Mouse (Mus musculus): ENCODE measurements at regions not wholly inside any gene's neighbourhood (a gene's known extent, or its start where the extent isn't known, plus 50 kb on each side); places are given as distances from the start of the nearest gene placed in this dataset.
"Not testable (repeated sequence)": the region's sequence is repeated elsewhere in the genome, so short reads cannot be mapped to it uniquely, and the experiment has no call there.

- DNase-seq = no peak
Measured at GRCm38 (mm10) chr8:39833251-39833650, 841.6 kb upstream of the Adam24 start.

- no peak for DNase-seq
Measured at GRCm38 (mm10) chr8:39846854-39847253, 828.0 kb upstream of the Adam24 start.

- no peak for DNase-seq
Measured at GRCm38 (mm10) chr8:39862544-39862943, 812.3 kb upstream of the Adam24 start.

- no peak for DNase-seq
Measured at GRCm38 (mm10) chr8:39902251-39902650, 772.6 kb upstream of the Adam24 start.

- no peak for DNase-seq
Measured at GRCm38 (mm10) chr8:39912926-39913325, 762.0 kb upstream of the Adam24 start.

GRCm38 (mm10) chr8:39921336-39921735, 753.5 kb upstream of the Adam24 start:
- no peak for DNase-seq

- no peak for DNase-seq
Measured at GRCm38 (mm10) chr8:39923741-39924140, 751.1 kb upstream of the Adam24 start.

- DNase-seq = no peak
Measured at GRCm38 (mm10) chr8:39950178-39950896, 724.5 kb upstream of the Adam24 start.

GRCm38 (mm10) chr8:39954497-39954896, 720.4 kb upstream of the Adam24 start:
- no peak for DNase-seq

- DNase-seq = no peak
Measured at GRCm38 (mm10) chr8:39954924-39955323, 720.0 kb upstream of the Adam24 start.

GRCm38 (mm10) chr8:40005207-40005837, 669.6 kb upstream of the Adam24 start:
- no peak for DNase-seq

GRCm38 (mm10) chr8:40019281-40019943, 655.5 kb upstream of the Adam24 start:
- DNase-seq = no peak

- DNase-seq = no peak
Measured at GRCm38 (mm10) chr8:40064145-40064544, 610.7 kb upstream of the Adam24 start.

- DNase-seq = no peak
Measured at GRCm38 (mm10) chr8:40071131-40071530, 603.7 kb upstream of the Adam24 start.

- DNase-seq = not testable (repeated sequence)
Measured at GRCm38 (mm10) chr8:40080976-40081375, 593.9 kb upstream of the Adam24 start.

- no peak for DNase-seq
Measured at GRCm38 (mm10) chr8:40084129-40084528, 590.7 kb upstream of the Adam24 start.

GRCm38 (mm10) chr8:40089377-40089776, 585.5 kb upstream of the Adam24 start:
- DNase-seq = no peak

- DNase-seq = no peak
Measured at GRCm38 (mm10) chr8:40124402-40124801, 550.5 kb upstream of the Adam24 start.

GRCm38 (mm10) chr8:40127141-40127540, 547.7 kb upstream of the Adam24 start:
- no peak for DNase-seq

GRCm38 (mm10) chr8:40132662-40133257, 542.1 kb upstream of the Adam24 start:
- peak; percentile 69 for DNase-seq

- DNase-seq = peak; percentile 79
Measured at GRCm38 (mm10) chr8:40150911-40151797, 523.7 kb upstream of the Adam24 start.

- peak; percentile 6 for DNase-seq
Measured at GRCm38 (mm10) chr8:40152451-40152850, 522.4 kb upstream of the Adam24 start.

Data from retina, postnatal 1 day (tissue).